Mouse (Mus musculus): ENCODE data around the gene Vmn2r19. TPM values are rescaled to one million over a fixed set of nuclear protein-coding genes. Genes with fewer than 3 reads are reported as not detected.

The Vmn2r19 gene
- polyA plus RNA-seq (2014; fragmentation: Illumina TruSeq; extraction: RNeasy Lipid Tissue Mini Kit (QIAGEN cat#74804); ENCODE audit: low read depth, low replicate concordance), result not detected

DNA sequence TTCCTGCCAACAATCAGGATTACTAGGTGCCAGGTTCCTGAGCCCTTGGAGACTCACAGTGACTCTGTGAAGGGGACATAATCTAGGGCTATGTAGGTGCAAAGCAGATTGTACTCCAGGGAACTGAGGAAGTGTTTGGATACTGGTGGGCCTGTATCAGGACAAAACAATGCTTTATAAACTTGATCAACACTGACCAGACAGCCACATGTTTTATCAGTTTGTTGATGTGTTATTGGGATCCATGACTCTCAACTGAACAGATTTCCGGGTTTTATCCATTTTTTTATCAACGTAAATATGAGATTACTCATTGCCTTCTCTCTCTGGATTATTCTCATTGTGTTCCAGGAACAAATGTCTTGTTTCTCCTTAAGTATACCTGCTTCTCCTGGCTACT is at the start of gene Vmn2r19:
TSS of gene Vmn2r19 (plus strand) at position 301 of the 400 bp plus-strand sequence.

DNA sequence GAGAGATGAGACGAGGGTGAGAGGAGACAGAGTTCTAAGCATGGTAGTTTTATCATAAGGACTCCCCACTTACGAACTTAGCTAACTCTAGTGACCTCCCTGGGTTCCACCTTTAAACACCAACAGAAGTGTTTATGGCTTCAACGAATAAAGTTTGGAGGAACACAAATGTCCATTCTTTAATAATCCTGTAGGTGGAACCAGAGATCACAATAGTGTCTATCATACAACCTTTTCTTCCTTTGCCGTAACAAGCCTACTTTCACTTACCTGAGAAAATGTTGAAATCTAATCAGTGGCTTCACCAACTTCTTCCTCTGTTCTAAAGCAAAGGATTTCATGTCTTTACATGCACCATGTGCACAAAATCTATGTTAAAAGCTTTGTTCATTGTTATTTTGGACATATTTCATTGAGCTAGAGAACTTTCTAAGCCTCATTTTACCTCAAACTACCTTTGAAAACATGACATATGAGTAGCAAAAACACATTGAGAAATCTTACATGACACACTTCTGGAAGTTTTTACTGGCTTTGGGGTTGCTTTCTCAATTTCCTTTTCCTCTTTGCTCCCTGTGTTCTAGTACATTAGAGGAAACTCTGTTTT is 46.5 kb upstream of the Vmn2r19 start, which contains the start of gene Clec4d:
TSS of gene Clec4d (plus strand) at position 557 of the 607 bp plus-strand sequence.

DNA sequence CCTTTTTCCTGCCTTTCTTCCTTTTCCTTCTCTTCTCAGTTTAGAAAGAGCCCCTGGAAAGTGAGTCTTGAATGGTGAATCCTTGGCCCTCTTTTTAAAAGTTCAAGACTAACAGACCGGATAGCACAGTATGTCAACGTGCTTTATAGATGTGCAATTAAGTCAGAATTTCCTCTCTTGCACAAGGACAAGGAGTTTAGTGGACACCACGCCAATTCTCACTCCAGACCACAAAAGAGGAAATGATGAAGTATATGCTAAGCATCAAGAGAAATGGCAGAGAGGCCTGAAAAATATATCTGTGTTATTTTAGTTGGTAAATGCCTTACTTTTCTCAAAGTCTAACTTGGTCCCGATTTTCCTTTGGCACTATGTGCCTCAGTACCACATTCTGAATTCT is 18.4 kb upstream of the Vmn2r19 start, which contains the start of gene Clec4e:
TSS of gene Clec4e (minus strand) at position 118 of the 400 bp plus-strand sequence.

Other genes starting within 250 kb of the Vmn2r19 start
- gene Clec4a2, start 201.9 kb upstream of the Vmn2r19 start, polyA plus RNA-seq (2014; fragmentation: Illumina TruSeq; extraction: RNeasy Lipid Tissue Mini Kit (QIAGEN cat#74804); ENCODE audit: low read depth, low replicate concordance), result 6.6 TPM
- not detected for gene Clec4b2, start 135.4 kb upstream of the Vmn2r19 start, polyA plus RNA-seq (2014; fragmentation: Illumina TruSeq; extraction: RNeasy Lipid Tissue Mini Kit (QIAGEN cat#74804); ENCODE audit: low read depth, low replicate concordance)
- gene Clec4n, start 78.5 kb upstream of the Vmn2r19 start, polyA plus RNA-seq (2014; fragmentation: Illumina TruSeq; extraction: RNeasy Lipid Tissue Mini Kit (QIAGEN cat#74804); ENCODE audit: low read depth, low replicate concordance), result 2.3 TPM
- gene Clec4d, start 46.2 kb upstream of the Vmn2r19 start, polyA plus RNA-seq (2014; fragmentation: Illumina TruSeq; extraction: RNeasy Lipid Tissue Mini Kit (QIAGEN cat#74804); ENCODE audit: low read depth, low replicate concordance), result 1.0 TPM
- not detected for gene Clec4e, start 18.5 kb upstream of the Vmn2r19 start, polyA plus RNA-seq (2014; fragmentation: Illumina TruSeq; extraction: RNeasy Lipid Tissue Mini Kit (QIAGEN cat#74804); ENCODE audit: low read depth, low replicate concordance)
- gene Vmn2r20, start 109.8 kb downstream of the Vmn2r19 start, polyA plus RNA-seq (2014; fragmentation: Illumina TruSeq; extraction: RNeasy Lipid Tissue Mini Kit (QIAGEN cat#74804); ENCODE audit: low read depth, low replicate concordance), result not detected
- not detected for gene Vmn2r21, start 225.1 kb downstream of the Vmn2r19 start, polyA plus RNA-seq (2014; fragmentation: Illumina TruSeq; extraction: RNeasy Lipid Tissue Mini Kit (QIAGEN cat#74804); ENCODE audit: low read depth, low replicate concordance)

Measured in heart, adult 10 weeks (tissue).